Mouse (Mus musculus): ENCODE data around the gene Fosl1. TPM values are rescaled to one million over a fixed set of nuclear protein-coding genes. Genes with fewer than 3 reads are reported as not detected.

The Fosl1 gene
- polyA plus RNA-seq, 2 experiments: 0.06 TPM; not detected in 1

GRCm38 (mm10) chr19:5484496-5484895, 37.1 kb downstream of the Fosl1 start:
- Histone ChIP-seq H3K27me3 (ENCODE audit: control insufficient read depth, insufficient read depth, low read length) (no peaks in the 10 kb centered on the region), H3K9me3 (ENCODE audit: control insufficient read depth, low read length) (no peaks in the 10 kb centered on the region), H3K4me2 (replicated peaks; ENCODE audit: low read depth, low read length, severe bottlenecking) (no peak overlapping the region), H3K36me3 (ENCODE audit: control insufficient read depth, insufficient read depth, low read length) (peaks cover 69% of the 10 kb centered on the region), H3K9ac (ENCODE audit: low read depth, low read length, severe bottlenecking) (no peak overlapping the region), H3K4me3 (replicated peaks; ENCODE audit: low read length) (no peak overlapping the region), H3K27ac (replicated peaks; ENCODE audit: low read depth, low read length) (no peak overlapping the region), H3K4me1 (ENCODE audit: control insufficient read depth, insufficient read depth, low read length) (peaks cover 11% of the 10 kb centered on the region)
- 95% methylated on average over 5 of the region's 5 CpGs for WGBS
- no peak for TF ChIP-seq POLR2A (IDR thresholded peaks at IDR 0.05; ENCODE audit: borderline replicate concordance, extremely low read depth, insufficient read depth, insufficient read length)
- ATAC-seq (ENCODE audit: low FRiP score, low read depth) (no peak), DNase-seq (ENCODE audit: low spot score) (no peak)

- H3K4me3 ChIP-seq (replicated peaks; ENCODE audit: low read length): no peak overlapping the region
- H3K36me3 ChIP-seq (ENCODE audit: control insufficient read depth, insufficient read depth, low read length): peaks cover 61% of the 10 kb centered on the region
- H3K9me3 ChIP-seq (ENCODE audit: control insufficient read depth, low read length): no peaks in the 10 kb centered on the region
- H3K27me3 ChIP-seq (ENCODE audit: control insufficient read depth, insufficient read depth, low read length): no peaks in the 10 kb centered on the region
- H3K4me1 ChIP-seq (ENCODE audit: control insufficient read depth, insufficient read depth, low read length): peaks cover 14% of the 10 kb centered on the region
- H3K9ac ChIP-seq (ENCODE audit: low read depth, low read length, severe bottlenecking): no peak overlapping the region
- no peak for ATAC-seq (ENCODE audit: low FRiP score, low read depth)
- WGBS: 91% methylated on average over 8 of the region's 8 CpGs
- no peak overlapping the region for H3K27ac ChIP-seq (replicated peaks; ENCODE audit: low read depth, low read length)
- no peak for DNase-seq (ENCODE audit: low spot score)
- H3K4me2 ChIP-seq (replicated peaks; ENCODE audit: low read depth, low read length, severe bottlenecking): no peak overlapping the region
- TF ChIP-seq POLR2A (IDR thresholded peaks at IDR 0.05; ENCODE audit: borderline replicate concordance, extremely low read depth, insufficient read depth, insufficient read length): no peak
These were observed 38.0 kb downstream of the Fosl1 start for GRCm38 (mm10) chr19:5485371-5485770.

GRCm38 (mm10) chr19:5485821-5486220, 38.5 kb downstream of the Fosl1 start:
- H3K4me2 ChIP-seq (replicated peaks; ENCODE audit: low read depth, low read length, severe bottlenecking): no peak overlapping the region

GRCm38 (mm10) chr19:5486286-5486685, 38.9 kb downstream of the Fosl1 start:
- Histone ChIP-seq H3K27ac (replicated peaks; ENCODE audit: low read depth, low read length) (no peak overlapping the region), H3K9ac (ENCODE audit: low read depth, low read length, severe bottlenecking) (no peak overlapping the region), H3K36me3 (ENCODE audit: control insufficient read depth, insufficient read depth, low read length) (peaks cover 51% of the 10 kb centered on the region), H3K27me3 (ENCODE audit: control insufficient read depth, insufficient read depth, low read length) (no peaks in the 10 kb centered on the region), H3K4me1 (ENCODE audit: control insufficient read depth, insufficient read depth, low read length) (peaks cover 14% of the 10 kb centered on the region), H3K9me3 (ENCODE audit: control insufficient read depth, low read length) (no peaks in the 10 kb centered on the region), H3K4me2 (replicated peaks; ENCODE audit: low read depth, low read length, severe bottlenecking) (no peak overlapping the region), H3K4me3 (replicated peaks; ENCODE audit: low read length) (no peak overlapping the region)
- no peak for DNase-seq (ENCODE audit: low spot score)
- no peak for TF ChIP-seq POLR2A (IDR thresholded peaks at IDR 0.05; ENCODE audit: borderline replicate concordance, extremely low read depth, insufficient read depth, insufficient read length)
- 79% methylated on average over 8 of the region's 8 CpGs for WGBS
- ATAC-seq (ENCODE audit: low FRiP score, low read depth): no peak

More at GRCm38 (mm10) chr19:5485821-5486220, 38.5 kb downstream of the Fosl1 start:
- Histone ChIP-seq H3K9me3 (ENCODE audit: control insufficient read depth, low read length) (no peaks in the 10 kb centered on the region), H3K36me3 (ENCODE audit: control insufficient read depth, insufficient read depth, low read length) (peaks cover 56% of the 10 kb centered on the region), H3K27ac (replicated peaks; ENCODE audit: low read depth, low read length) (no peak overlapping the region), H3K4me3 (replicated peaks; ENCODE audit: low read length) (no peak overlapping the region), H3K9ac (ENCODE audit: low read depth, low read length, severe bottlenecking) (no peak overlapping the region), H3K27me3 (ENCODE audit: control insufficient read depth, insufficient read depth, low read length) (no peaks in the 10 kb centered on the region), H3K4me1 (ENCODE audit: control insufficient read depth, insufficient read depth, low read length) (peaks cover 14% of the 10 kb centered on the region)
- DNase-seq (ENCODE audit: low spot score) (no peak), ATAC-seq (ENCODE audit: low FRiP score, low read depth) (no peak)
- 96% methylated on average over 7 of the region's 7 CpGs for WGBS
- no peak for TF ChIP-seq POLR2A (IDR thresholded peaks at IDR 0.05; ENCODE audit: borderline replicate concordance, extremely low read depth, insufficient read depth, insufficient read length)

GRCm38 (mm10) chr19:5486771-5487170, 39.4 kb downstream of the Fosl1 start:
- TF ChIP-seq POLR2A (IDR thresholded peaks at IDR 0.05; ENCODE audit: borderline replicate concordance, extremely low read depth, insufficient read depth, insufficient read length): no peak
- WGBS: 86% methylated on average over 4 of the region's 4 CpGs
- ATAC-seq (ENCODE audit: low FRiP score, low read depth): no peak
- Histone ChIP-seq H3K4me3 (replicated peaks; ENCODE audit: low read length) (0 out of 2 replicates have a peak overlapping the region, but pooled peaks have one; percentile 57), H3K9me3 (ENCODE audit: control insufficient read depth, low read length) (no peaks in the 10 kb centered on the region), H3K4me1 (ENCODE audit: control insufficient read depth, insufficient read depth, low read length) (peaks cover 14% of the 10 kb centered on the region), H3K27ac (replicated peaks; ENCODE audit: low read depth, low read length) (no peak overlapping the region), H3K4me2 (replicated peaks; ENCODE audit: low read depth, low read length, severe bottlenecking) (peak overlapping the region; percentile 77), H3K36me3 (ENCODE audit: control insufficient read depth, insufficient read depth, low read length) (peaks cover 47% of the 10 kb centered on the region), H3K9ac (ENCODE audit: low read depth, low read length, severe bottlenecking) (no peak overlapping the region), H3K27me3 (ENCODE audit: control insufficient read depth, insufficient read depth, low read length) (no peaks in the 10 kb centered on the region)
- no peak for DNase-seq (ENCODE audit: low spot score)
